Mouse (Mus musculus) right cerebral cortex, postnatal 14 days (tissue): Measurements from ENCODE around the gene Zfp579.

Source experiments
- DNase-seq: peaks from one replicate; pipeline ENCODE4 v3.0.0; 2022

Zfp579 gene

GRCm38 (mm10) chr7:4950561-4951342 is 45.2 kb downstream of the Zfp579 start:
- no peak for DNase-seq

GRCm38 (mm10) chr7:4948386-4948785 is 47.6 kb downstream of the Zfp579 start:
- no peak for DNase-seq

- no peak for DNase-seq
Observed at GRCm38 (mm10) chr7:4947855-4948254, 48.1 kb downstream of the Zfp579 start.

GRCm38 (mm10) chr7:4943223-4943815 is 52.6 kb downstream of the Zfp579 start:
- DNase-seq = peak; percentile 91

GRCm38 (mm10) chr7:4942673-4943072 is 53.3 kb downstream of the Zfp579 start:
- no peak for DNase-seq

GRCm38 (mm10) chr7:4940068-4940479 is 55.9 kb downstream of the Zfp579 start:
- DNase-seq = peak; percentile 84

GRCm38 (mm10) chr7:4938456-4938855 is 57.5 kb downstream of the Zfp579 start:
- DNase-seq = peak; percentile 70

- DNase-seq = no peak
Observed at GRCm38 (mm10) chr7:4937392-4937791, 58.6 kb downstream of the Zfp579 start.

GRCm38 (mm10) chr7:4936832-4937231 is 59.1 kb downstream of the Zfp579 start:
- no peak for DNase-seq

- no peak for DNase-seq
Observed at GRCm38 (mm10) chr7:4934160-4934914, 61.6 kb downstream of the Zfp579 start.
